Mouse (Mus musculus): ENCODE data around the gene Adsl.
"Not testable (repeated sequence)": the region's sequence is repeated elsewhere in the genome, so short reads cannot be mapped to it uniquely, and the experiment has no call there.

The Adsl gene

GRCm38 (mm10) chr15:80948145-80949135 is at the start of gene Adsl:
Gene Adsl (plus strand): TSS chr15:80948490.
- peak; percentile 91 for DNase-seq (ENCODE audit: low read depth, low spot score)

DNA sequence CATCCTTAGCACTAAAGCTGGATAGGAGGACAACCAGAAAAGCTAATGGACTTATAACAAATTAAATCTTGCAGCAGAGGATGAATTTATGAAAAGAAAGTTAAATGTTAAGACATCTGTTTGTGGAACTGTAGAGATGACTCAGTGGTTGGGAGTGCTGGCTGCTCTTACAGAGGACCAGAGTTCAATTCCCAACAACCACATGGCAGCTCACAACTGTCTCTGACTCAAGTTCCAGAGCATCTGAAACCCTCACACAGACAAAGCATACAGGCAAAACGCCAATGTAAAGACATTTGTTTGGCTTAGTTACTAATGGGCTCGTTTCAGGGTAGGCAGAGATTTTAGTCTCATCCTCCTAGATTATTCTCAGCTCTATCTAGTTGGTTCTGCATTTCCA is 48.5 kb upstream of the Adsl start:
- DNase-seq (ENCODE audit: low read depth, low spot score) = no peak

DNA sequence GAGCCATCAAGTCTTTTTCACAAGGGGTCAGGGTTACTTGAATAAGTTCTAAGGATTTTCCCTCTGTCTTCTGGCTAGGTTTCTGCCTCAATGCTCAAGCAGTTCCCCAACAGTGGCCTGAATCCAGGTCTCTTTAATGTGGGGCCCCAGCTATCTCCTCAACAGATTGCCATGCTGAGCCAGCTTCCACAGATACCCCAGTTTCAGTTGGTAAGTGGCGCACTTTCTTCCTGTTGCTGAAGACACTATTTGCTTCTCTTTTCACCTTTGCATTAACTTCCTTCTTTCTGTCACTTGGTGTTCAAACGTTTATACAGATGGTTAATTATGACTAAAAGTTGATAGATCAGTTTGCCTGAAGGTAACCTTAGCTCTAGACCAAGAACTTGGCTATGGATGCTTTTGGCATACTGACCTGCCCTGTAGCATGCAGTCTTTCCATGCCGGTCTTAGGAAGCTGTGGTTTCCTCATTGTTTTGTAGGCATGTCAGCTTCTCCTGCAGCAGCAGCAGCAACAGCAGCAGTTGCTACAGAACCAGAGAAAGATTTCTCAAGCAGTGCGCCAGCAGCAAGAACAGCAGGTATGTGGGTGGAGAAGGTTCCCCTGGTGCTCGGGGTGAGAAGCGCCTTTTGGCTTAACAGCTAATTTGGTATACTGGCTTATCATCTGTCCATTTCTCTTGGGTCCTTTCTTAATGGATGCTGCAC is 46.3 kb upstream of the Adsl start:
- no peak for DNase-seq (ENCODE audit: low read depth, low spot score)

DNA sequence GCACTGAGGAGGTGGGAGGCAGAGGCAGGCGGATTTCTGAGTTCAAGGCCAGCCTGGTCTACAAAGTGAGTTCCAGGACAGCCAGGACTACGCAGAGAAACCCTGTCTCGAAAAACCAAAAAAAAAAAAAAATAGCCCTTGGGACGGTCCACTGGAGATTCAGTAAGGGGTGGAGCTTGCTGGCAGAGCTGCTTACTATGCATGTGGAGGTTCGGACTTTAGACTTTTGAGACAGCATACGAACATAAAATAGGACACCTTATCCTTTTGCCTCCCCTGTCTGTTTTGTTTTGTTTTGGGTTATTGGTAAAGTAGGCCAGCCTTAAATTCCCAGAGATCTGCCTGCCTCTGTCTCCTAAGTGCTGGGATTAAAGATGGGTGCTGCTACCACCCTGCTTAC is 43.5 kb upstream of the Adsl start:
- DNase-seq (ENCODE audit: low read depth, low spot score) = not testable (repeated sequence)

DNA sequence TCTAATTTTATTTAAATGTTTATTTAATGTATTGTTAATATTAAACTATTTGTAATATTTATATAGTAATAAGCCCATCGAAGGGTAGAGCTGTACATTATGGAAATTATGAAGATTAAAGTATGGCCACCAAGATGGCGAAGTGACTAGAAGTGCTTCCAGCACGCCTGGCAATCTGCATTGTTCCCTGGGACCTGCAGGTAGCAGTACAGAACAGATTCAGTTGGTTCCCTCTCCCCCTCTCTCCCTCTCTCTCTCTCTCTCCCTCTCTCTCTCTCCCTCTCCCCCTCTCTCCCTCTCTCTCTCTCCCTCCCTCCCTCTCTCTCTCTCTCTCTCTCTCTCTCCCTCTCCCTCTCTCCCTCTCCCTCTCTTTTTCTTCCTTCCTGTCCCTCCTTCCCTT is 38.1 kb upstream of the Adsl start:
- no peak for DNase-seq (ENCODE audit: low read depth, low spot score)

- DNase-seq (ENCODE audit: low read depth, low spot score) = no peak
Measured at GRCm38 (mm10) chr15:80910790-80911531, 37.3 kb upstream of the Adsl start.

GRCm38 (mm10) chr15:80912175-80912574 is 36.1 kb upstream of the Adsl start:
- DNase-seq (ENCODE audit: low read depth, low spot score) = no peak

DNA sequence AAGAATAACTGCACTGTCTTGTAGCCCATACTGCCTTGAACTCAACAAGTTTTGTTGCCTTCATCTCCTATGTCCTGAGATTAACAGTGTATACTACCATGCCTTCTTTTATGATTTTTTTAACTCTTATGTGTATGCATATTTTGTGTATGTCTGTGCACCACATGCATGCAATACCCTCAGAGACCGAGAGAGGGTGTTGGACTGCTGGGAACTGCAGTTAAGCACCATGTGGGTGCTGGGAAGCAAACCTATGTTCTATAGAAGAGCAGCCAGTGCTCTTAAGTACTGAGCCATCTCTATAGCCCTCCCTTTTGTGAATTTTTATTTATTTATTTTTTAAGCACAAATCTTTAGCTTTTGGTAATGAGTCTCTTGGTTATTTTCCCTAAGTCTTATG is 34.5 kb upstream of the Adsl start:
- DNase-seq (ENCODE audit: low read depth, low spot score) = no peak

DNA sequence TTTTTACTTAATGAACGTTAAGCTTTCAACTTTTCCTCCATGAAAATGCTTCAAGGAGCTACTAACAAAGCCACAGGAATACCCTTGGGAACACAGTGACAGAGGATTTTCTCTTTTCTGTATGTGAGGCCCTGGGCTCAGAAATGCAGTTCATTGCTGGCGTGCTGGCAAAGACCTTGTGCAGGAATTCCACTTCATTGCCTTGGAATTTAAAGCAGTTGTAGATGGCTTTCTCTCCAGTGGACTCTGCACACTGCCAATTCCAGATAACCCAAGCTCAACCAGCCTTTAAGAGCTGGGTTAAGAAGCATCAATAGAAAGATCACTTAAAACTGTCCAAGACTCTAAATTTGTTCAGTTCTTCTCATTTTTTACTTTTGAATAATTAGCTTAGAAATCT is 32.4 kb upstream of the Adsl start:
- no peak for DNase-seq (ENCODE audit: low read depth, low spot score)

- no peak for DNase-seq (ENCODE audit: low read depth, low spot score)
Measured at GRCm38 (mm10) chr15:80916621-80917020, 31.7 kb upstream of the Adsl start.

GRCm38 (mm10) chr15:80920346-80920745 is 27.9 kb upstream of the Adsl start:
- no peak for DNase-seq (ENCODE audit: low read depth, low spot score)

GRCm38 (mm10) chr15:80921781-80922180 is 26.5 kb upstream of the Adsl start:
- no peak for DNase-seq (ENCODE audit: low read depth, low spot score)

DNA sequence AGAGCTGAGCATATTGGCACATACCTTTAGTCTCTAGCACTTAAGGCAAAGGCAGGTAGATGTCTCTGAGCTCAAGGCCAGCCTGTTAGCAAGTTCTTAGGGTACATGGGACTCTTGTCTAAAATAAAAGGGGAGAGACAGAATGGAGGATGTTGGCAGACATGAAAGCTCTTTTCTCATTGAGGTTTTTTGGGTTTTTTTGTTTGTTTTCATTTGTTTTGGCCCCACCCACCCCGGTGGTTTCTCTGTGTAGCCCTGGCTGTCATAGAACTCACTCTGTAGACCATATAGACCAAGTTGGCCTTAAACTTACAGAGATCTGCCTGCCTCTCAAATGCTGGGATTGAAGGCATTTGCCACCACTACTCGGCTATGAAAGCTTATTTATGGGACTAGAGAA is 24.1 kb upstream of the Adsl start:
- DNase-seq (ENCODE audit: low read depth, low spot score) = no peak

DNA sequence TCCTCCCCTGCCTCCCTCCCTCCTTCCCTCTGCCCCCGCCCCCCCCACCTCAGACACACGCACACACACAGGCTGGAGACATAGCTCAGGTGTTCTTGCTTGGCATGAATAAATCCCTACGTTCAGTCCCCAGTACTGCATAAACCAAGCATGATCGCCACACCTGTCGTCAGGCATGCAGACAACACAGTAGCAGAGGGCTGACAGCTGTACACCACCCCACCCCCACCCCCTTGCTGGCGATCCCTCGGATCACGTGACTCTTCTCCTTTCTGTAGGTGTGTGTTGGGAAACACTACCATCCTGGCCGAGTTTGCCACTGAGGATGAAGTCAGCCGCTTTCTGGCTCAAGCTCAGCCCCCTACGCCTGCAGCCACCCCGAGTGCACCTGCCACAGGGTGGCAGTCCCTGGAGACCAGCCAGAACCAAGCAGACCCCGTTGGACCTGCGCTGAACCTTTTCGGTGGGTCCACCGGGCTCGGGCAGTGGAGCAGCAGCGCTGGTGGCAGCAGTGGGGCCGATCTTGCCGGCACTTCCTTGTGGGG is 19.4 kb upstream of the Adsl start:
- DNase-seq (ENCODE audit: low read depth, low spot score) = no peak

DNA sequence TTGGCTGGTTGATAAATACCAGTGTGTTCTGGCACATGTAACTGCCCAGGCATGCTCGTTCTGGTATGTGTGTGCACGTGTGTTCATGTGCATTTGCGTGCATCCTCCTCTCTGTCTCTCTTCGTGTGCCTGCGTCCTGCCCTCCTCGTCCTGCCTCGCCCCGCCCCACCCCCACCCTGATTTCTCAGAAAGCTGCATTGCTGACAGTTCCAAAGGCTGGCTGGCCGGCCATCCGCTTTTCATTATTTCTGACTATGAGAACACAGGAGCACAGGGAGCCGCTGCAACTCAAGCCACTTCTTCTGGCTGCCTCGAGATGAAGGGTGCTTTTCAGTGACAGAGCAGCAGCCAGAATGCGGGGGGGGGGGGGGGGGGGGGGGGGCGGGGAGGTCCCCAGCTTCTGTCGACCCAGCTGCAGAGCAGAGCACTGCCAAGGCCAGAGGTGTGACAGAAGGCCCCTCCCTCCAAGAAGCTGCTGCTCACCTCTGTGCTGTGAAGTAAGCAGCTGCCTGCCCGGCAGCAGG is 18.2 kb upstream of the Adsl start:
- peak; percentile 61 for DNase-seq (ENCODE audit: low read depth, low spot score)

DNA sequence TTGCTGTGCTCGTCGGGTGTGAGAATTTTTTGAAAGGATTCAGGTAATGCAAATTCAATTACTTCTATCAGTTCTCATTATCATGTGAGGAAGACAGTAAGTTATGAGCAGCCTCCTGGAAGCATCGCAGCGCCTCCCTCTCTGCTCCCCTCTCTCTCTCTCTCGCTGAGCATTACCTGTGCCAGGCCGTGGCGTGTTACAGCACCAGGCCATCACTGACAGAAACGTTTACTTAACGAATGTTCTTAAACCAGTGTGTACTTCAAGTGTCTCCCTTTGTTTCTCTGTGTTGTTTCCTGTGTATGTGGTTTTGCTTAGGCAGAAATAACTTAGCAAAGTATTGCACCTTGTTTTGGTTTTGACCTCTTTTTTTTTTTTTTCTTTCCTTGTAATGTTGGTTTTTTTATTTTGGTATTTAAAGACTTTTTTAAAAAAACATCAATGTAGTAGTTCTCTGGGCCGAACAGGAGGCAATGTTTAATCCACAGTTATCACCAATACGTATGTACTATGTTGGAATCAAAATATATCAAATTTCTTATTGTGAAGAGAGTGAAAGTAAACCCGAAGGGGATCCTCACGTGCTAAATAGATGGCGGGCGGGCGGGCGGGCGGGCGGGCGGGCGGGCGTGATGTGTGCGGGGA is 17.5 kb upstream of the Adsl start:
- not testable (repeated sequence) for DNase-seq (ENCODE audit: low read depth, low spot score)

GRCm38 (mm10) chr15:80931345-80931960 is 16.8 kb upstream of the Adsl start:
- no peak for DNase-seq (ENCODE audit: low read depth, low spot score)

- DNase-seq (ENCODE audit: low read depth, low spot score) = no peak
Measured at GRCm38 (mm10) chr15:80934841-80935240, 13.4 kb upstream of the Adsl start.

- DNase-seq (ENCODE audit: low read depth, low spot score) = no peak
Measured at GRCm38 (mm10) chr15:80936686-80937085, 11.6 kb upstream of the Adsl start.

- DNase-seq (ENCODE audit: low read depth, low spot score) = no peak
Measured at GRCm38 (mm10) chr15:80938615-80939014, 9.7 kb upstream of the Adsl start.

DNA sequence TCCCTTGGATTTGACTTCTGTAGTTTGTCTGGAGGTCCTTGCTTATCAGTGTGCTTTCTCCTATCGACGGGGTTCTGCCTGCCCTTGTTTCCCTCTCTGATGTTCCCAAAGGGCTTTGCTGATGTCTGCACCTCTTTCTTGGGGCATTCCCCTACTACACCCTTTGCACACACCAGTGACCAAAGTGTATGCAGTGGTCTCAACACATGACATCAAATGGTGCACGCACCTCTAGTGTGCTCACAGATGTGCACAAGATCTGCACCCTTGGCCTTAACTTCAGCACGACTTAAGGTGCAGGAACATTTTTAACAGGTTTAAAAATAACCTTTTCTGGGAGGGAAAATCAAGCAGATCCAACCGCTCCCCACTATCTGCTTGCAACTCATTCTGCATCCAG is 8.9 kb upstream of the Adsl start:
- DNase-seq (ENCODE audit: low read depth, low spot score) = no peak
